Mouse (Mus musculus) layer of hippocampus, adult 9-10 months (tissue): ENCODE measurements around the gene Slit2.
A peak's percentile ranks its signal among the peaks of the same experiment; 100 is the strongest.

Experiments
- DNase-seq: peaks from one replicate; pipeline ENCODE4 v3.0.0; 2022; ENCODE audit warnings: low spot score

Slit2 gene

DNA sequence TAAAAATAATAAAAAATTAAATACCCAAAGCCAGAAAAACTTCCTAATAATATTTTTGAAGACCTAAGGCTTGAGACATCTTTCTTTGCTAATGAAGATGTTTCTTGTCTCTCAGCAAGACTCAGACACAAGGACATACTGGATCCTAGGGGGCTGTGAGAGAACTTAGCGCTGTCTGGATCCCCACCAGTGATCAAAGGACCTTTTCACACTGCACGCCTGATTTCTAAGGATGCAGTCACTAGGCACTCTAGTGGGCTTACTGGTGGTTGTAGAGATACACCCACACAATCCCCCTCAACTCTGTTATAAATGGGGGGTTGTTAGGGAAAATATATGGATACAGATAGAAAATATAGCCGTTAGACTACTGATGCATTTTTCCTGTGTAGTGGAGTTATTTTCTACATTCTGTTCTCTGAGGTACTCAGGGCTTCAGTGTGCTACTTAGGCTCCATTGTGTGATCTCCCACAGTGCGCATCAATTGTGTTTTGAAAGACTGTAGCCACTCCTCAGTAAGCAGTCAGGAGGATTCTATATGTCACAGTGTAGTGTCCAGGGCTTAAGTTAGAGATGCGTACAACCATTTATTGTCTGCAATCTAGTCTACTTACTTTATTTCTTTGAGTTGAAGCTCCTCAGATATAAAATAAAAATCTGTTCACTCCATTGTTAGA, 67.8 kb downstream of the Slit2 start:
- DNase-seq, result no peak

DNA sequence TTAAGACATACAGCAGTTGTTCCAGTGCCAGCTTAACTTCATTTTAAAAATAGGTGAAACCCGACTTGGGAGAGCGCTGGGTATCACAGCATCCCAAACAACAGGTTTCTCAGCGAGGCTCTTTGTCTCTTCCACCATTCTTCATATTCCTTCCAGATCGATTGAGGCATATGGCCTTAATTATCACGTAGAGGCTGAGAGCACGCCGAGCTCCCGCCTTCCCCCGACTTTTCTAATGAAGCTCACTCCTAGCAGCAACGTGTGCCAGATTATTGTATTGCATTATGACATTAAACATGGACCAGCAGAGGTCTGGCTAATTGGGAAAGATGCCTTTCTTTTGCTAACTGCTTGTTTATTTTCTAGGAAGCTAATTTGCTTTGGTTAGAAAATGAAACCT, 75.7 kb downstream of the Slit2 start:
- DNase-seq, result no peak

DNA sequence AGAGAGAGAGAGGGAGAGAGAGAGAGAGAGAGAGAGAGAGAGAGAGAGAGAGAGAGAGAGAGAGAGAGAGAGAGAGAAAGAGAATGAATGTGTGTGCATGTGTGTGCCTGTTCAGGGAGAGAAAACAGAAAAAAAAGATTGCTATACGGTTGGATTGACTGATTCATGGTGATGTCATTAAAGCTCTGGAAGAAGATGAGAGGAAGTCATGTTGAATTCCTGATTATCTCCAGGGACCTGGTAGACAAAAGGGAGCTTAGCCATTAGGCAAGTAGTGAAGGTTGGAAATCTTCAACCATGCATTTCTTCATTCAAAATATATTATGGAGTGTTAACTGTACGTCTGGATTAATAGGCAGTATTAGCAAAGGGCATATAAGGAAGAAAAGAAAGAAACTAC, 77.8 kb downstream of the Slit2 start:
- DNase-seq, result no peak

DNA sequence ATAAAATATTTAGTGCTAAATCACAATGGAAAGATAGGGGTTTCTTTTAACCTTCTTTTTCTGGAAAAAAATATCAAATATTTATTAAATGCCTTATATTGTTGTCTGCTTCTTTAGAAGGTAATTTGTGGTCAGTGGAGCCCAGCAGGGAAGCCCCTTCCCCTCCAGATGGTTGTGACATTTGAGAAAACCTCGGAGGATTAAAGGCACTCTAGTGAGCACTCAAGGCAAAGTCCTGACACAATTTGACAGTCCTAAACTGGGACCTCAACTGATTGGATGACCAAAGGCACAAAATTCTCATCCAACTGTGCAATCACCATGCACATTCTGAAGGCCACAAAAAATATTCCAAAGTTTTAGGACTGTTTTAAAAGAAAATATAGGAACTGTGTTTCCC, 95.8 kb downstream of the Slit2 start:
- no peak for DNase-seq

DNA sequence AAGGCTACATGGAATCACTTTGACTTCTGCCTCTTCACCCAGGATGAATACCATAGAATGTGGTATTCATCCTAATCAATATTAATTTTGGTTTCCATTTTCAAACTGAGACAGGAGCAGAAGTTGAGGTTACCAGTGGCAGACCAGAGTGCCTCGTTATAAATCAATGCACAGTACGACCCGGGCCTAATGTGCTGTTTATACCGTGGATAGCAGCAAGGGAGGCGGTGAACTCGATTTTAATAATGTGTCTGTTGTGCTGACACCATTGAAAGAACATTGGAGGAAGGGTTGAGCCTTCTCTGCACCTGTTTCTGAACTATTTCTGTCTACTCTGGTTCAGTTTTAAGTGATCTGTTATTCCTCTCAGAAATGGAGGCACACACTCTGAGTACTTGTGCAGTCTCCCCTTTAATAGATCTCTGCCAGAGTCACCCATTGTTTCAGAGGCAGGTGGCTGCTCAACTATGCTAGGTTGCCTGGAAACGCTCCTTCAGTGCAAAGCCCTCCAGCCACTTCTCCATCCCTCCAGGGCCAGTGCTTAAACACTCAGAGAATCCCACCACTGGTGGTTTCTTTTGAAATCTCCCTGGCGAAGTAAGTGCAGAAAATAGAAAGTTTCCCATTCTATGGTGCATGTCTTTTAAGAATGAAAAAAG, 98.4 kb downstream of the Slit2 start:
- DNase-seq, result no peak

DNA sequence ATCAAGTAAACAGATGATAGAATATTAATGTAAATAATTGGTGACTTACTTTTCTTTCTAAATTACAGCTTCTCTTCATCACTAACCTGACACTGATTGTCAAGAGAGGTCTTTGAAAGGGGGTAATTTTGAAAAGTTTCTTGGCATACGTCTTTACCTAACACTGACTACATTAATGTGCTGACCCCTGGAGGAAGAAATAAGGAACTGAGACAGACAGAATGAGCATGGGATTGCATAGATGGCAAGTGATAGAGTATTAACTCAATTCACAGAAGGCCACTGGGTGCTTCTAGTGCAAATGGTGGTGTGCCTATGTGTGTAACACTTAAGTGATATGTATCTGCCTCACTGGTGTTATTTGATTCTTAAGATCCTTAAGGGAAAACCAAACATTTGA, 130.5 kb downstream of the Slit2 start:
- DNase-seq, result no peak

DNA sequence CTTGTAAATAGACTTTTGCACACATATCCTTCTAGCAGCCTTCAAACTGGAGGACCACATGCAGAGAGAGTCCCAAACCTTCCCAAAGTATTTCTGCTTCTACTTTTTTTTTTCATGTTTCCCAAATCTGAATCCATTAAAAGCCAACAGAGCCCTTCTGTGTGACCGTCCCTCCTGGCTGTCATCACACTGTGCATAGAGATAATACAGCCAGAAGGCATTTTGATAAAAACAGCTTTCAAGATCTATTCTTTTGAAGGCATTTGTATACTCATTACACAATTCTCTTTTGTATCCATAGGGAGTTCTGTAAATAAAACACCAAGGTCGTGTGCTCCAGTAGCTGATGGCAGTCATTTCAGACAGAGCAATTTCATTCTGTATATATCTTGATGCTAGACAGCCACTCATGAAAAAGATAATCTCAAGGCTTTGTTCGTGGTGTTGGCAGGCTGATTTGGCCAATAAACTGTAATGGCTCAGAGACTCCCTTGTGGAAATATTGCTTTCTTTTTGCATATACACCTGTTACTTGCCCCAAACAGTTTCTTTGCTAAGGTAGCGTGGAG, 132.1 kb downstream of the Slit2 start:
- no peak for DNase-seq

DNA sequence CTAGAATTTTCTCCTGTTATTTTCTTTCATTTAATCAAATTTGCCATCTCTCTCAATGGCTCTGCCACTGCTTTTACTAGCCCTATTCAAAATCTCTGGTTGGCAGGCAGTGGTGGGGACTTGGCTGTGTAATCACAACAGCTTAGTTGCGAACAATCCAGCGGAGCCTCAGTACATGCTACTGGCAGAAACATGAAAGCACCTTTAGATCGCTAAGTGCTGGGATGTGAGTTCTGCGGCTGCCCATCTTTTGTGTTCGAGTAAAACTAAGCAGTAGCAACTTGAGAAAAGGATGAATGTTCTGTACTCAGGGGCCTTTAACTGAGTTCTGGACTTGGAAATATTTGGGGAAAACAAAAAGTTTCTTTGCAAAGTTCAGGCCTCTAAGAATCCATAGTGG, 139.7 kb downstream of the Slit2 start:
- DNase-seq, result no peak

DNA sequence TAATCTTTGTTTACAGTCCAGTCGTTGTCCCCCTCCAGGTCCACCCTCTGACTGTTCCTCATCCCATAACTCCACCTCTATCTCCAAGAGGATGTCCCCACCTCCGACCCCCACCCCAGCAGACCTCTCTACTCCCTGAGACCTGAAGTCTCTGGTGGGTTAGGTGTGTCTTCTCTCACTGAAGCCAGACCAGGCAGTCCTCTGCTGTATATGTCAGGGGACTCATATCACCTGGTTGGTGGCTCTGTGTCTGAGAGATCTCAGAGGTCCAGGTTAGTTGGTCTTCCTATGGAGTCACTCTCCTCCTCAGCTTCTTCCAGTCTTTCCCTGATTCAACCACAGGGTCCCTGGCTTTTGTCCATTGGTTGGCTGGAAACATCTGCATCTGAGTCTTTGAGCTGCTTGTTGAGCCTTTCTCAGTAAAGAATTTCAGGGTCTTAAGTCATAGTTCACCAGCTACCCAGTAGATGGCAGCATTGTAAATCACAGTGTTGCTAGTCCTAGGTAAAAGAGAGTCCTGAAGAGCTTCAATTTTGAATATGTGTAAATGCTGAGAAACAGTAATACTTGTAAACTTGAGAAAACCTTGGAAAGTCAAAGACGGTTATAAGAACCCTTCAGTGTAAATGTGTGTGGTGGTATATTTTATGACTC, 143.0 kb downstream of the Slit2 start:
- DNase-seq, result peak; percentile 16

DNA sequence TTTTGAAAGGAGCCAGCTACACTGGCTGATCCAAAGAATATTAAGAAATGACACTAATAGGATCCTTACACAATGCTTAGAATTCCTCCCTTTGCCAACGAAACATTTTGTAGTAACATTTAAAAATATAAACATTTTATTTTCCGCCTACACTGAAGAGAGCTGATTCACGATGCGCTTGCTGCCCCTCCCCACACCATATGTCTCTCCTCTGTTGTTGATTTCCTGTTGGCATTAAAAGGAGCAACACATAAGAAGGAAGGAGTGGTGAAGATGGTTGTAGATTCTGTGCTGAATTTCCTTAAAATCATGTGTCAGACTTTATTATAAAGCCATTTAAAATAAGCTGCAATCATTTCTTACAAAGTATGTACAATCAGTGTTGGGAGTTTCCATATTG, 147.0 kb downstream of the Slit2 start:
- DNase-seq, result peak; percentile 18

DNA sequence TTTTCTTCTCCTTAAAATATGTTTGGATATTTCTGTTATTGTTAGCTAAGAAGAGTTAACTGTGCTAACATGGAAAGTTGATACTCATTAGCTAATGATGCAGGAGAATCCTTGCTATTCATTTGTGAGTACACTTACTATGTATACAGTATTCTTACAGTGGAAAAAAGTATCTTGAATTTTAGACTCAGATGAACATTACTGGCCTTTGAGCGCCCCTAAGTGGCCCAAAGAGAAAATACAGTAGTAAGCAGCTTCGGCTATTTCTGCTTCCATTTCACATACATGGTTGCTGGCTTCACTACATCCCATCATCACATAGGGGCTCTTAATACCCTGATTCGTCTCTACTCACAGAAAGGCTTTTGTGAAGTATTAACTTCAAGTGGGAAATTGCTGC, 153.6 kb downstream of the Slit2 start:
- DNase-seq, result peak; percentile 58

DNA sequence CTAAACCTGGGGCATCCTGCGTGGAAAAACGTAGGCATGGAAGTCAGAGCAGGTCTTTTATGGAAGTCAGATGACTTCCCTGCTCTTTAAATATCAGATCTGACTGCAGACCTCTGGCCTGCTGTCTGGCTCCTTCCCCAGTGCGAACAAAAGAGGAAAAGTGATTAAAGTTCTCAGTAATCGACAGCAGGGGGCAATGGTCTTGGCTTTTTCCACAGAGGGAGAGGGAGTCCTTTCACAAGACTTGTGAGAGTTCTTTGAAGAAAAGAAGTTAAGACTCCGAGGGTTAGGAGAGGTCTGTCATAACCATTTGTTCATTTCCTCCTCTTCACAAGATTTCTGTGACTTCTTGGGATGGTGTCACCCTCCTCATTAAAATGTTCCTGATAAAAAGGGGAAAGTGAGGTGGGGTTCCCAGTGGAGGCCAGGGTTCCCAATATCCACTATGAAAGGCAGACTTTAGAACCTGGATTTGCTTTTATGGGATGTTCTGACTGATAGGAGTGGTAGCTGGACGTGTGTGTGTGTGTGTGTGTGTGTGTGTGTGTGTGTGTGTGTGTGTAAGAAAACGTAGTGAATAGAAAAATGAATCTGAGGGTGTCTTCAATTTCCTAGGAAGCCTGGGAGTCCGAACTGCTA, 156.0 kb downstream of the Slit2 start:
- no peak for DNase-seq

DNA sequence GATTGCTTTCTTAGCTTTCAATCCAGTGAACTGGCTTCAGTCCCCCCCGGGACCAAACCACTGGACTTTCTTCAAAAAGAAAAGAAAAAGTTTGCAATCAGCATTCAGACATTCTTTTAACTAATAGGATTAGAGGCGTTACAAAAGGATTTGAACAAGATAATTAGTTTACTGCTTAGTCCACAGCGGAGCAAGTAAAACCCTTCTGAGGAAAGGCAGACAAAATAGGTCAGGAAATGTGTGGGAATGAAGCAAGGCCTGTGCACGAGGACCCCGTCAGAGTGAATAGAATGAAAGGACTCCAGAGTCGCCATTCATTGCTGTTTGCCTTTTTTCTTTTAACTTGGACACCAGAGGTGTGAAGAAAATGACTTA, 156.5 kb downstream of the Slit2 start:
- DNase-seq, result no peak

DNA sequence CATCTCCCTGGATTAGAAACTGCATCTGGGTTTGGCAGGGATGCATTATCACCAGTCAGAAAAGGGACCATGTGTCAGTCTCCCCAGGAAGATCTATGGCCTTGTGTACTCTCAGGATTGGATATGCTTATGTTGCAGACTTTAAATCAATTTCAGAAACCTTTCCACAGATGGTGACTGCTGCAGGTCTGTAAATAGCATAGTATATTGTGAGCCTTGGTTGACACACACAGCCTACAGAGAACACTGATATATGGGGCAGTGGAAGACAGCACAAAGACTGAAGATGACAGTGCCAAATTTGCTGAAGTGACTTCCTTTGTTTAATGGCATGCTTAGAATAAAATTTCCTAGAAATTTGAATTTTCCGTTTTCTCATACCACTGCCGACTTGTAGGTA, 163.1 kb downstream of the Slit2 start:
- DNase-seq, result no peak

DNA sequence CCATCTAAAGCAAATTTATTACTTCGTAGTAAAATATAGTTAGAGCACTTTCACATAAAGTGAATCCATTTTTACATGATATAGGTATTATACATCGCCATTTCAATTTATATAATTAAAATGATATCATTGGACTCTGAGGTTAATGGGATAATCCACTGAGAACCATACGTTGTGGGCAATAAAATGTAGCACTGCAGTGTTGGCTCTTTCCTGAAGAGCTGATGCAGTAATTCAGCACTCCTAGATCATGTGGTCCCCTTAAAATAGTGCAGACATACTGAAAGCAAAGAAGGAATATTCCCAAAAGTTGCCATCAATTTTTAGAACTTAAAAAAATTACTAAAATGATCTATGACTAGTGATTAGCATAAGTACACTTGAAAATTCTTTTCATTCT, 177.9 kb downstream of the Slit2 start:
- DNase-seq, result no peak

DNA sequence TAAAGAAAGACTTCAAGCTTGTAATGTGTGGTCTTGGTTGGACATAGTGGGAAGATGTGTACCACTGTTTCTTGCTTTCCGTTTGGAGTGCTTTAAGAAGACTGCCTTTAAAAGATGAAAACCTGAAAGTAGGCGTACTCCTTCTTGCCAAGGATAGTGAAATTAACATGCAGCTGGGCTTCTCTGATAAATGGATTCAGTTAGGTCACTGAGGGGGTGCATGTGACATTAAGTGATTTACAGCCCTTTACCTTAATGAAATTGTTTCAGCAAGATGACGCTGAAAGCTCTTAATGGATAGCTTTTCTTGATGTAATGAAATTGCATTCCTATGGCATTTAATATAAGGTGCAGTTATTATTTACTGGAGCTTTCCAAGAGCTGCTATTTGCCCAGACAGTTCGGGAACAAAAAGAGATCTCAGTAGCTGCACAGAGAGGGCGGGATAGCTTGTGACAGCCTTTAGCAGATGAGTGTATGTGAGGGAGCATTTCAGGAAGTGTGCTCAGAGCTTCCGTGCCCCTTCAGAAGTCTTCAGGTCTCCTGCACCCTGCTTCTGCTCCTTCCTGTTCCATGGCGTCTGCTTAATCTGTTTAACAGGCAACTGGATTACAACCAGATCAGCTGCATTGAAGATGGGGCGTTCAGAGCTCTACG, 198.8 kb downstream of the Slit2 start:
- no peak for DNase-seq

DNA sequence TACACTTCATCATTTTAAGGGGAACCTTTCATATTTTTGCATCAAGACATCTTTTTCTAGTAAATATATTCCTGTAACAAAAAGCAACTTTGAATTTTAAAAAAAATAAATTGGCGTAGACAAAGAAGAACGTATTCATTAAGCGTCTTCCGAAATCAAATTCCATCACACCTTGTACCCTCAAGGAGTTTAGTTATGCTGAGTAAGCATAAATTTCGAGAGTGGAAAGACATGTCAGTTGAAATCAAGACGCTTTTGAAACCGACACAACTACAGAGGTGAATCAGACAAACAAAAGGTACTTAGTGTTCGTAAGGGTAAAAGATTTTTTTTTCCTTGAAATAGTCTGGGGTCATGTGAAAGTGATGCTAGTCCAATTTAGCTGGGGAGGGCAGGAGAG, 201.4 kb downstream of the Slit2 start:
- DNase-seq, result no peak

DNA sequence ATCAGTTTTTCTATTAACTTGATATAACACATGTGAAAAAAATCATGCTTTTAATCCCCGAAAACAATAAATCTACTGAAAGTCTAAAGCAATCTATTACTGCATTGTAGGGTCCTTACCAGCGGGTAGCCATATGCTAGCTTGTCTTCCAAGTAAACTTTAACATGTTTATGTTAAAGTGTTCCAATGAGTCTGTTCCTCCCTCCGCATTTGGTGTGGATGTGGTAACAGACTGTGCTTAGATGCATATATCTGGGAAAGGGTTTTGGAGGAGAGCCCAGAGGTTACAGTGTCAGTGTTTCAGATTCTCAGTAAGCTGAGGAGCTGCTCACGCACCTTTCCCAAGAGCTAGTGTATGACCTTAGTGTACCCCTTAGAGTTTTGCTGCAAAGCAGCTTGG, 204.9 kb downstream of the Slit2 start:
- no peak for DNase-seq

DNA sequence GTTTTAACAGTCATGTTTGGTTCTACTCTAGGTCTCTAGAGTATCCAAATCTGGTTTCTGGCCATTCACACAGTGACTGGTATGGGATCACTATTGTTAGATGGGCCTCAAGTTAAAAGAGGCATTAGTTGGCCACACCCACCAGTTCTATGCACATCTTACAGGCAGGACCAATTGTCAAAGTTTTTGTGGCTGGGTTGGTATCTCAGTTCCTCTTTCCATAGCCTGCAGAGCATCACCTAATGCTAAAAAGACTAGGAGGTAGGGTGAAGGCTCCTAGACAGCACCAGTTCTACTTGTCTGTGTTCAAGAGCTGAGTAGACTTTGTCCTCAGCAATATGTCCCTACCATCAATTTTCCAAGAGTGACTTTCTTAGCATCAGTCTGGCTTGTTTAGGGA, 216.4 kb downstream of the Slit2 start:
- DNase-seq, result no peak

DNA sequence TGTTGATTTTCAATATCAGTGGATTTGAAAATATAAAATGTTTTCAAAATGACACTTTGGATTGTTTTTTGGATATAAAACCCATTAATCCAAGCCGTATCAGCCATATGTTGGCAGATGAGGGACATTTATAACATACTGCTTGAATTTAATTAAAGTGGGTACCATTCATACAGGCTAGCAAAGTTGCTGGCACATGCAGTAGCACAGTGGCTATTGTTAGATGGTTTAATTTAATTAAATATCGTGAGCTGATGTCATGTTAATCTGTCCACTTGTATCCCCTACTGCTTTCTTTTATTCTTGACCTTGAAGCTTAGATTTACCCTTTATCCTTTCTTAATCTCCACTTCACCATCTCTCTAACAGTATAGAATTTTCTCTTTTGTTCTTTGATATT, 232.3 kb downstream of the Slit2 start:
- no peak for DNase-seq

DNA sequence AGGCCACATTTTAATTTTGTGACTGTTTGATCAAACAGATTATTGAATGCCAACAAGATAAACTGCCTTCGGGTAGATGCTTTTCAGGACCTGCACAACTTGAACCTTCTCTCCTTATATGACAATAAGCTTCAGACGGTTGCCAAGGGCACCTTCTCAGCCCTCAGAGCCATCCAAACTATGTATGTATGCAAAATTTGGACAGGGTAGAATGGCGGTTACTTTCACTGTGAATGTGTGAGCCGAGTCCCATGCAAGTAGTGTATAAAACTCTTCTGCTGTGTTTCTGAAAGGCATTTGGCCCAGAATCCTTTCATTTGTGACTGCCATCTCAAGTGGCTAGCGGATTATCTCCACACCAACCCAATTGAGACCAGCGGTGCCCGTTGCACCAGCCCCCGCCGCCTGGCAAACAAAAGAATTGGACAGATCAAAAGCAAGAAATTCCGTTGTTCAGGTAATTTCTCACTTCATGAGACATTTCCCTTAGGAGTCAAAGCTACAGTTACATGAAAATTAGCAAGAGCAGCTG, 236.8 kb downstream of the Slit2 start:
- no peak for DNase-seq

DNA sequence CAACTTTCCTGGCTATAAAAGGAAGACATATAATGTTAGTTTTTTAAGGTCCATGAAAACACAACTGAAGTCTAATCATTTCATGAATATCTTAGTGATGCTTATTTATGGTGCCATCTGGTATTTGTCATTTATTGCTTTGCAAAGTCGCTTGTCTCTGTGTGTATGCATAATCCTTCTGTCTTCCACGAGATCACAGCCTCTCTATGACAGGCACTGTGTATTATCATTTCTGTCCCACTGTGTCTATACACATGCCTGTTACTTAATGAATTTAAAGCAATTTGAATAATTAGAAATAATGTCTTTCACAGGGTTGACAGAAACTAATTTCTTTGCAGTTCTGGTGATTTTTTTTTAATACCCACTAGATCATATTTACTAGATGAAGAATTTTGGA, 242.6 kb downstream of the Slit2 start:
- no peak for DNase-seq
